Mouse (Mus musculus) cortical plate, adult 2 months (tissue): ENCODE measurements around the gene Elf4.

Experiments
- CTCF ChIP-seq: fragments of 200-500 bp; IDR thresholded peaks from 2 replicates; pipeline ENCODE4 v1.5.1; 2011; ENCODE audit warnings: mild to moderate bottlenecking, control low read depth, low read length; ENCODE audit not compliant: insufficient read depth; ENCODE audit errors: extremely low read depth
- POLR2A ChIP-seq: fragments of 200-500 bp; IDR thresholded peaks from 2 replicates; pipeline ENCODE4 v1.6.1; 2011; ENCODE audit warnings: mild to moderate bottlenecking, low read length, control low read depth; ENCODE audit not compliant: insufficient read depth; ENCODE audit errors: extremely low read depth

- TF ChIP-seq POLR2A, result no peak
- TF ChIP-seq CTCF, result no peak
Observed at GRCm38 (mm10) chrX:48412629-48413028, 50.3 kb downstream of the Elf4 start.
